Mouse (Mus musculus): ENCODE results near the gene Casq2. TPM values are rescaled to one million over a fixed set of nuclear protein-coding genes. Genes with fewer than 3 reads are reported as not detected.

The Casq2 gene
- polyA plus RNA-seq, 1 experiment from 2014 or later = 8.9 TPM

GRCm38 (mm10) chr3:102094841-102095240 lies 8.6 kb downstream of the Casq2 start:
- Histone ChIP-seq H3K27ac (ENCODE audit: low read depth, low read length) (no peak overlapping the region), H3K36me3 (ENCODE audit: control insufficient read depth, insufficient read depth, low read length) (no peaks in the 10 kb centered on the region), H3K4me2 (ENCODE audit: low read depth) (no peak overlapping the region), H3K4me3 (ENCODE audit: low read depth, low read length) (no peak overlapping the region), H3K9me3 (ENCODE audit: control insufficient read depth, low read length) (no peaks in the 10 kb centered on the region), H3K9ac (ENCODE audit: low read length) (no peak overlapping the region), H3K4me1 (ENCODE audit: control insufficient read depth, insufficient read depth, low read length) (no peaks in the 10 kb centered on the region), H3K27me3 (ENCODE audit: control insufficient read depth, insufficient read depth, low read length) (no peaks in the 10 kb centered on the region)
- no peak for DNase-seq (ENCODE audit: low spot score)
- ATAC-seq (ENCODE audit: insufficient read depth, low FRiP score, low TSS enrichment) = no peak
- 92% methylated on average over 3 of the region's 3 CpGs for WGBS

- Histone ChIP-seq H3K9ac (ENCODE audit: low read length) (no peak overlapping the region), H3K4me1 (ENCODE audit: control insufficient read depth, insufficient read depth, low read length) (no peaks in the 10 kb centered on the region), H3K36me3 (ENCODE audit: control insufficient read depth, insufficient read depth, low read length) (no peaks in the 10 kb centered on the region), H3K4me2 (ENCODE audit: low read depth) (no peak overlapping the region), H3K27ac (ENCODE audit: low read depth, low read length) (no peak overlapping the region), H3K27me3 (ENCODE audit: control insufficient read depth, insufficient read depth, low read length) (no peaks in the 10 kb centered on the region), H3K9me3 (ENCODE audit: control insufficient read depth, low read length) (no peaks in the 10 kb centered on the region), H3K4me3 (ENCODE audit: low read depth, low read length) (no peak overlapping the region)
- 82% methylated on average over 5 of the region's 5 CpGs for WGBS
- no peak for ATAC-seq (ENCODE audit: insufficient read depth, low FRiP score, low TSS enrichment)
- no peak for DNase-seq (ENCODE audit: low spot score)
Observed at GRCm38 (mm10) chr3:102095412-102095811, 9.2 kb downstream of the Casq2 start.

GRCm38 (mm10) chr3:102096366-102096765 lies 10.2 kb downstream of the Casq2 start:
- Histone ChIP-seq H3K27ac (ENCODE audit: low read depth, low read length) (no peak overlapping the region), H3K9me3 (ENCODE audit: control insufficient read depth, low read length) (no peaks in the 10 kb centered on the region), H3K27me3 (ENCODE audit: control insufficient read depth, insufficient read depth, low read length) (no peaks in the 10 kb centered on the region), H3K4me2 (ENCODE audit: low read depth) (no peak overlapping the region), H3K4me1 (ENCODE audit: control insufficient read depth, insufficient read depth, low read length) (no peaks in the 10 kb centered on the region), H3K9ac (ENCODE audit: low read length) (no peak overlapping the region), H3K4me3 (ENCODE audit: low read depth, low read length) (no peak overlapping the region), H3K36me3 (ENCODE audit: control insufficient read depth, insufficient read depth, low read length) (no peaks in the 10 kb centered on the region)
- 89% methylated on average over 8 of the region's 8 CpGs for WGBS
- DNase-seq (ENCODE audit: low spot score) (no peak), ATAC-seq (ENCODE audit: insufficient read depth, low FRiP score, low TSS enrichment) (no peak)

- Histone ChIP-seq H3K4me2 (ENCODE audit: low read depth) (no peak overlapping the region), H3K4me1 (ENCODE audit: control insufficient read depth, insufficient read depth, low read length) (no peaks in the 10 kb centered on the region), H3K9ac (ENCODE audit: low read length) (no peak overlapping the region), H3K27me3 (ENCODE audit: control insufficient read depth, insufficient read depth, low read length) (no peaks in the 10 kb centered on the region), H3K4me3 (ENCODE audit: low read depth, low read length) (no peak overlapping the region), H3K27ac (ENCODE audit: low read depth, low read length) (no peak overlapping the region), H3K9me3 (ENCODE audit: control insufficient read depth, low read length) (no peaks in the 10 kb centered on the region), H3K36me3 (ENCODE audit: control insufficient read depth, insufficient read depth, low read length) (no peaks in the 10 kb centered on the region)
- no peak for DNase-seq (ENCODE audit: low spot score)
- ATAC-seq (ENCODE audit: insufficient read depth, low FRiP score, low TSS enrichment) = no peak
- 92% methylated on average over 2 of the region's 2 CpGs for WGBS
Observed at GRCm38 (mm10) chr3:102096976-102097375, 10.8 kb downstream of the Casq2 start.

- H3K27ac ChIP-seq (ENCODE audit: low read depth, low read length) = no peak overlapping the region
- no peaks in the 10 kb centered on the region for H3K9me3 ChIP-seq (ENCODE audit: control insufficient read depth, low read length)
- H3K4me1 ChIP-seq (ENCODE audit: control insufficient read depth, insufficient read depth, low read length) = no peaks in the 10 kb centered on the region
- H3K36me3 ChIP-seq (ENCODE audit: control insufficient read depth, insufficient read depth, low read length) = no peaks in the 10 kb centered on the region
- H3K4me2 ChIP-seq (ENCODE audit: low read depth) = no peak overlapping the region
- 44% methylated on average over 9 of the region's 10 CpGs for WGBS
- no peaks in the 10 kb centered on the region for H3K27me3 ChIP-seq (ENCODE audit: control insufficient read depth, insufficient read depth, low read length)
- H3K4me3 ChIP-seq (ENCODE audit: low read depth, low read length) = no peak overlapping the region
- ATAC-seq (ENCODE audit: insufficient read depth, low FRiP score, low TSS enrichment) (no peak), DNase-seq (ENCODE audit: low spot score) (no peak)
- no peak overlapping the region for H3K9ac ChIP-seq (ENCODE audit: low read length)
Observed at GRCm38 (mm10) chr3:102099242-102099641, 13.0 kb downstream of the Casq2 start.

GRCm38 (mm10) chr3:102099793-102100192 lies 13.6 kb downstream of the Casq2 start:
- no peaks in the 10 kb centered on the region for H3K36me3 ChIP-seq (ENCODE audit: control insufficient read depth, insufficient read depth, low read length)
- no peak for DNase-seq (ENCODE audit: low spot score)
- no peak overlapping the region for H3K9ac ChIP-seq (ENCODE audit: low read length)
- H3K27ac ChIP-seq (ENCODE audit: low read depth, low read length) = no peak overlapping the region
- H3K4me2 ChIP-seq (ENCODE audit: low read depth) = no peak overlapping the region
- H3K4me1 ChIP-seq (ENCODE audit: control insufficient read depth, insufficient read depth, low read length) = no peaks in the 10 kb centered on the region
- H3K4me3 ChIP-seq (ENCODE audit: low read depth, low read length) = no peak overlapping the region
- WGBS = 85% methylated on average over 3 of the region's 3 CpGs
- H3K27me3 ChIP-seq (ENCODE audit: control insufficient read depth, insufficient read depth, low read length) = no peaks in the 10 kb centered on the region
- H3K9me3 ChIP-seq (ENCODE audit: control insufficient read depth, low read length) = no peaks in the 10 kb centered on the region
- no peak for ATAC-seq (ENCODE audit: insufficient read depth, low FRiP score, low TSS enrichment)

GRCm38 (mm10) chr3:102101445-102101844 lies 15.2 kb downstream of the Casq2 start:
- Histone ChIP-seq H3K36me3 (ENCODE audit: control insufficient read depth, insufficient read depth, low read length) (no peaks in the 10 kb centered on the region), H3K9ac (ENCODE audit: low read length) (no peak overlapping the region), H3K27me3 (ENCODE audit: control insufficient read depth, insufficient read depth, low read length) (no peaks in the 10 kb centered on the region), H3K4me3 (ENCODE audit: low read depth, low read length) (no peak overlapping the region), H3K9me3 (ENCODE audit: control insufficient read depth, low read length) (no peaks in the 10 kb centered on the region), H3K27ac (ENCODE audit: low read depth, low read length) (no peak overlapping the region), H3K4me2 (ENCODE audit: low read depth) (no peak overlapping the region), H3K4me1 (ENCODE audit: control insufficient read depth, insufficient read depth, low read length) (no peaks in the 10 kb centered on the region)
- no peak for DNase-seq (ENCODE audit: low spot score)
- 82% methylated on average over 4 of the region's 4 CpGs for WGBS
- no peak for ATAC-seq (ENCODE audit: insufficient read depth, low FRiP score, low TSS enrichment)

- Histone ChIP-seq H3K9me3 (ENCODE audit: control insufficient read depth, low read length) (no peaks in the 10 kb centered on the region), H3K27ac (ENCODE audit: low read depth, low read length) (no peak overlapping the region), H3K4me2 (ENCODE audit: low read depth) (no peak overlapping the region), H3K27me3 (ENCODE audit: control insufficient read depth, insufficient read depth, low read length) (no peaks in the 10 kb centered on the region), H3K4me1 (ENCODE audit: control insufficient read depth, insufficient read depth, low read length) (no peaks in the 10 kb centered on the region), H3K4me3 (ENCODE audit: low read depth, low read length) (no peak overlapping the region), H3K9ac (ENCODE audit: low read length) (no peak overlapping the region), H3K36me3 (ENCODE audit: control insufficient read depth, insufficient read depth, low read length) (no peaks in the 10 kb centered on the region)
- no peak for ATAC-seq (ENCODE audit: insufficient read depth, low FRiP score, low TSS enrichment)
- 80% methylated on average over 9 of the region's 9 CpGs for WGBS
- DNase-seq (ENCODE audit: low spot score) = no peak
Observed at GRCm38 (mm10) chr3:102103811-102104565, 17.8 kb downstream of the Casq2 start.

GRCm38 (mm10) chr3:102108201-102108600 lies 22.0 kb downstream of the Casq2 start:
- Histone ChIP-seq H3K27ac (ENCODE audit: low read depth, low read length) (no peak overlapping the region), H3K9me3 (ENCODE audit: control insufficient read depth, low read length) (no peaks in the 10 kb centered on the region), H3K36me3 (ENCODE audit: control insufficient read depth, insufficient read depth, low read length) (no peaks in the 10 kb centered on the region), H3K4me3 (ENCODE audit: low read depth, low read length) (no peak overlapping the region), H3K9ac (ENCODE audit: low read length) (no peak overlapping the region), H3K27me3 (ENCODE audit: control insufficient read depth, insufficient read depth, low read length) (no peaks in the 10 kb centered on the region), H3K4me2 (ENCODE audit: low read depth) (no peak overlapping the region), H3K4me1 (ENCODE audit: control insufficient read depth, insufficient read depth, low read length) (no peaks in the 10 kb centered on the region)
- DNase-seq (ENCODE audit: low spot score) (no peak), ATAC-seq (ENCODE audit: insufficient read depth, low FRiP score, low TSS enrichment) (no peak)
- WGBS = 87% methylated on average over 3 of the region's 3 CpGs

Measured in neural tube, embryonic 11.5 days (tissue).